Mouse (Mus musculus) liver, adult (tissue): ENCODE measurements around the gene Esrrb.

Experiments used
- GATA4 ChIP-seq: IDR thresholded peaks from 2 replicates; pipeline ENCODE4 v1.6.1; 2014; ENCODE audit warnings: mild to moderate bottlenecking, low read length; ENCODE audit not compliant: insufficient replicate concordance

Esrrb gene

GRCm38 (mm10) chr12:86464385-86464784 is 103.5 kb downstream of the Esrrb start:
- TF ChIP-seq GATA4: no peak

- TF ChIP-seq GATA4: no peak
Measured at GRCm38 (mm10) chr12:86466180-86466579, 105.3 kb downstream of the Esrrb start.

- TF ChIP-seq GATA4: no peak
Measured at GRCm38 (mm10) chr12:86469919-86470318, 109.0 kb downstream of the Esrrb start.

- TF ChIP-seq GATA4: no peak
Measured at GRCm38 (mm10) chr12:86470912-86471311, 110.0 kb downstream of the Esrrb start.

- peak; percentile 43; the same call in 1 of the 2 replicates for TF ChIP-seq GATA4
Measured at GRCm38 (mm10) chr12:86473630-86474029, 112.7 kb downstream of the Esrrb start.

GRCm38 (mm10) chr12:86475994-86476393 is 115.1 kb downstream of the Esrrb start:
- peak; percentile 69; the same call in 1 of the 2 replicates for TF ChIP-seq GATA4

GRCm38 (mm10) chr12:86478908-86479307 is 118.0 kb downstream of the Esrrb start:
- no peak for TF ChIP-seq GATA4

GRCm38 (mm10) chr12:86482029-86482428 is 121.1 kb downstream of the Esrrb start:
- TF ChIP-seq GATA4: peak; percentile 87; the same call in 1 of the 2 replicates

GRCm38 (mm10) chr12:86483413-86483841 is 122.5 kb downstream of the Esrrb start:
- TF ChIP-seq GATA4: no peak

GRCm38 (mm10) chr12:86488005-86488404 is 127.1 kb downstream of the Esrrb start:
- TF ChIP-seq GATA4: no peak

- TF ChIP-seq GATA4: no peak
Measured at GRCm38 (mm10) chr12:86490052-86490451, 129.1 kb downstream of the Esrrb start.

GRCm38 (mm10) chr12:86491500-86491899 is 130.6 kb downstream of the Esrrb start:
- TF ChIP-seq GATA4: no peak

- no peak for TF ChIP-seq GATA4
Measured at GRCm38 (mm10) chr12:86492822-86493221, 131.9 kb downstream of the Esrrb start.

- TF ChIP-seq GATA4: no peak
Measured at GRCm38 (mm10) chr12:86497126-86497525, 136.2 kb downstream of the Esrrb start.

GRCm38 (mm10) chr12:86498765-86499164 is 137.8 kb downstream of the Esrrb start:
- TF ChIP-seq GATA4: no peak

- no peak for TF ChIP-seq GATA4
Measured at GRCm38 (mm10) chr12:86501728-86502127, 140.8 kb downstream of the Esrrb start.

- TF ChIP-seq GATA4: no peak
Measured at GRCm38 (mm10) chr12:86503921-86504320, 143.0 kb downstream of the Esrrb start.
